Mouse (Mus musculus) erythroblast, adult 5-6 weeks (primary cell): Measurements from ENCODE around the gene Krt19. TPM values are rescaled to one million over a fixed set of nuclear protein-coding genes. Genes with fewer than 3 reads are reported as not detected.

Experiments used
- ATAC-seq: replicated peaks from 2 replicates; pipeline ENCODE4 v1.8.0; 2016; ENCODE audit warnings: moderate number of reproducible peaks, mild to moderate bottlenecking, moderate TSS enrichment, inconsistent platforms; ENCODE audit not compliant: poor library complexity, low FRiP score, severe bottlenecking
- total RNA-seq, 2 experiments: library from RNA; stranded (forward) in 1 of 2; stranded (reverse) in 1 of 2; fragments of 150-400 nt in 1 of 2; fragments of 200-764, 138-1000 nt in 1 of 2; gene quantifications; 2 replicates each; pipeline versions ENCODE4 v1.2.3 to v1.2.4; 2015 to 2017; ENCODE audit warnings: low replicate concordance in 2 of 2

Gene Krt19
- total RNA-seq, 2 experiments from 2014 or later: not detected

DNA sequence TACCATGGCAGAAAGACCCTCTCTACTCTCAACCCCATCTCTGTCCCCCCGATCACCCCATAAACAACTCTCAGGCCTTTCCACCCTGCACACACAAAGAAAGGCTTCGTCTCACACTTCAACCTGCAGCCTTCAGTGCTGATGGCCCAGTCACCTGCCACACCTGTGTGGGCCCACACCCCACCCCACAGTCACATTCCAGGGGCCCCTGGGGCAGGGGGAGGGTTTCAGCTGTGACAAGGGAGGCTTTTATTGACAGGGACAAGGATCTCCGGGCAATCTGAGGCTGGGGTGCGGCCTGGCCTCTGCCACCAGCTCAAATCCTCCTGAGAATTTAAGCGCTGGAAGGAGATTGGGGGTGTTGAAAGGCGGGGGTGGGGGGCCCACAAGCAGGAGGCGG lies 9.7 kb downstream of the Krt19 start:
- ATAC-seq: no peak

DNA sequence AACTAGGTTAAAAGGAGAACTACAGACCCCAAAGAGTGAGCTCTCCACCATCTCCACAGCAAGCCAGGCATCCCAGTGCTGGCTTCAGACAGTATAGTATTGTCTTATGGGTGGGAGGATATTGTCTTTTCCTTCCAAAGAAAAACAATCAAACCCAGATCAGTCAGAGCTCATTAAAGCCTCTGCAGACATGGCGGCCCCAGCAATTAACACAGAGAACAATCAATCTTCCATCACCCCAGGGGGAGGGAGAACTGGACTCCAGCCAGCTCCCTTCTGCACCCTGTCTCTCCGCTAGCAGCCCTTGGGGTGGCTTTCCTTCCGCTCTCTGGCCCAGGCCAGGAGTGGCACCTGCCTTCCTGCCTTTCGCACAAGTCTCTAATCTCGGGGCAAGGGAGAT lies 10.8 kb downstream of the Krt19 start:
- ATAC-seq: no peak

GRCm38 (mm10) chr11:100136559-100136958 lies 11.9 kb downstream of the Krt19 start:
- ATAC-seq: no peak

- no peak for ATAC-seq
Measured at GRCm38 (mm10) chr11:100135731-100136130, 12.7 kb downstream of the Krt19 start, which contains the start of gene Krt15. Gene Krt15 (minus strand): TSS chr11:100135928.

- ATAC-seq: no peak
Measured at GRCm38 (mm10) chr11:100124901-100125300, 23.6 kb downstream of the Krt19 start.

DNA sequence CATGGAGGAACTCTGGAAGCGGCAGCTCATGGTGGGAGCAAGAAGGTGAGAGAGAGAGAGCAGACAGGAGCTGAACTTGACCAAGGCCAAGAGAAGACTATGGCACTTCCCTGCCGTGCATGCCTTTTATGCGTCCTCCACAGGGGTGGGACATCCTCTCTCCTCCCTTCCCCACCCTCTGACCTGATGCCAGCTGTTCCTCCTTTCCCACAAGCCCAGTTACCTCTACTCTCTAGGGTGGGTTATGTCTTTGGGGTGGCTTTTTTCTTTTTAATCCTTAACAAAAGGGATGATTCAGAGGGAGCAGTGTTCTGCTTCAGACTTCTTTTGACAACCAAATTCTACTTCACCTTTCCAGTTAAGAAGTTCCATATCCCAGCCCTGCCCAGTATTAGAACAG lies 27.0 kb downstream of the Krt19 start, which contains the start of gene Krt13:
Krt13 (minus strand) TSS at position 101 of the 400 bp plus-strand sequence.
- no peak for ATAC-seq

DNA sequence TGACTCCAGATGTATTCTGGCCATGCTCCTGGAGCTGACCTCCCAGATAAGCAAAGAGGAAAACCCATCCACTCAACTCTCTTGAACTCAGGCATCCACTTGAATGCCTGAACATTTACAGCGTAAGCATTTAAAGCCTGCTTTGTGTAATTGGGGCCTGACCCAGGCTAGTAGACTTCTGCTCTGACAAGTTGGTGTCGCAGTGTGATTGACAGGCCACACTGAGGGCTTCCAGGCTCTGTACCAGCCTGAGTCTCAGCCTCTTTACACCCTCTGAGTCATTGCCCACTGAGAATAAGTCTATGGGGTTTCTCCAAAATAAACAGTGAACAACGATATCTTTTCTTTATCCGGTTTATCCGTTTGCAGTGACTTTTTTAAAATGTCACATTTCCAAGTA lies 28.1 kb downstream of the Krt19 start:
- ATAC-seq: no peak

- ATAC-seq: no peak
Measured at GRCm38 (mm10) chr11:100113742-100114029, 34.8 kb downstream of the Krt19 start.

- no peak for ATAC-seq
Measured at GRCm38 (mm10) chr11:100112935-100113741, 35.3 kb downstream of the Krt19 start.

DNA sequence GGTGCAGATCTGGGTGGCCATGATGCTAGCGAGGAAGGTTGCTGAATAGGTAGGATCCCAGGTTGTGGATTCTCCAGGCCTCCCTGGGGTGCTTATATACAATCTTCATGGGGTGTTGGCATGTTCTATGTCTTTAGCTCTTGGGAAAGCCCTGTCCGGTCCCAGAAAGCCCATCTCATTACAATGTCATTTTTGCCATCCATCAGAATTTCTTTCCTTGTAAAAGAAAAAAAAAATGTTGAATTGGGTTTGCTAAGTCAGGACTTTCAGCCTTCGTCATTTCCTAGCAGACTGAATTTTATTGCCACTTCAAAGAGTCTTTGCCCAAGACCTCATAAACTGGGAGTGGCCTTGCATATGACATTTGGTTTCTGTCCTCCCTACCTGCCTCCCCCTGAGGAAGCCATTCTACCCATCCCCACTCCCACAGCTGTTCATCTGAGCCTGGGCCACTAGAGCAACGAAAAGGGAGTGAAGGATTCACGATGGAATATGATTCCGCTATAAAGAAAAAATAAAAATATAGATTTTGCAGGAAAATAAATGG lies 42.8 kb downstream of the Krt19 start, which contains the start of gene Krt36:
Krt36 (minus strand) TSS at position 51 of the 547 bp plus-strand sequence.
- ATAC-seq: no peak

GRCm38 (mm10) chr11:100102693-100103429 lies 45.6 kb downstream of the Krt19 start:
- ATAC-seq: no peak

GRCm38 (mm10) chr11:100100391-100100790 lies 48.1 kb downstream of the Krt19 start:
- ATAC-seq: no peak

DNA sequence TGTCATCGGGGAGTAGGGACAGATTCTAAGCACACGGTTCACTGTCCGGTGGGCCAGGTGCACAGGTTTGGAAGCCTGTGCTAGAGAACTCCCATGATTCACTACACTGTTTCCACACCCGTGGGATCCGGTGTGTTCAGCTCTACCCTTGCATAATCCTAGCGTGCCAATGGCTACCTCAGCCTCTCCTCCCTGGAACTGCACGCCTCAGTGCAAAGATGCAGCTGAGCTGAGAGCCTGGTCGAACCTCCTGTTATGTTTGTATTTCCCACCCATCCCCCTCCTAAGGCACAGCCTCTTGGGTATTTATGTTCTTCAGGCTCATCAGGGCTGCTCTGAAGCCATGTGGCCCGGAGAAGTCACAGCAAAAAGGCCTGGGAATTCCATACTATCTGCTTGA lies 50.6 kb downstream of the Krt19 start:
- no peak for ATAC-seq

- ATAC-seq: no peak
Measured at GRCm38 (mm10) chr11:100096141-100096540, 52.3 kb downstream of the Krt19 start, which contains the start of gene Krt35. Gene Krt35 (minus strand): TSS chr11:100096241.

Other genes with a start within 250 kb of the Krt19 start
- gene Krtap31-1, start 240.7 kb downstream of the Krt19 start, total RNA-seq (2015; ENCODE audit: low replicate concordance): not detected in 2 replicates
- not detected in 2 replicates for gene Krtap31-1, start 240.7 kb downstream of the Krt19 start, total RNA-seq (2017; ENCODE audit: low replicate concordance)
- not detected in 2 replicates for gene Gm11565, start 233.9 kb downstream of the Krt19 start, total RNA-seq (2015; ENCODE audit: low replicate concordance)
- gene Gm11565, start 233.9 kb downstream of the Krt19 start, total RNA-seq (2017; ENCODE audit: low replicate concordance): not detected in 2 replicates
- not detected in 2 replicates for gene Krtap31-2, start 212.4 kb downstream of the Krt19 start, total RNA-seq (2015; ENCODE audit: low replicate concordance)
- not detected in 2 replicates for gene Krtap31-2, start 212.4 kb downstream of the Krt19 start, total RNA-seq (2017; ENCODE audit: low replicate concordance)
- gene Krtap9-5, start 200.2 kb downstream of the Krt19 start, total RNA-seq (2015; ENCODE audit: low replicate concordance): not detected in 2 replicates
- gene Krtap9-5, start 200.2 kb downstream of the Krt19 start, total RNA-seq (2017; ENCODE audit: low replicate concordance): not detected in 2 replicates
- not detected in 2 replicates for gene Krtap29-1, start 169.6 kb downstream of the Krt19 start, total RNA-seq (2015; ENCODE audit: low replicate concordance)
- gene Krtap29-1, start 169.6 kb downstream of the Krt19 start, total RNA-seq (2017; ENCODE audit: low replicate concordance): not detected in 2 replicates
- not detected in 2 replicates for gene Krtap16-1, start 162.1 kb downstream of the Krt19 start, total RNA-seq (2015; ENCODE audit: low replicate concordance)
- gene Krtap16-1, start 162.1 kb downstream of the Krt19 start, total RNA-seq (2017; ENCODE audit: low replicate concordance): not detected in 2 replicates
- gene Krtap17-1, start 154.7 kb downstream of the Krt19 start, total RNA-seq (2015; ENCODE audit: low replicate concordance): not detected in 2 replicates
- gene Krtap17-1, start 154.7 kb downstream of the Krt19 start, total RNA-seq (2017; ENCODE audit: low replicate concordance): not detected in 2 replicates
- not detected in 2 replicates for gene Krt33a, start 132.5 kb downstream of the Krt19 start, total RNA-seq (2015; ENCODE audit: low replicate concordance)
- gene Krt33a, start 132.5 kb downstream of the Krt19 start, total RNA-seq (2017; ENCODE audit: low replicate concordance): not detected in 2 replicates
- gene Krt33b, start 118.8 kb downstream of the Krt19 start, total RNA-seq (2015; ENCODE audit: low replicate concordance): not detected in 2 replicates
- gene Krt33b, start 118.8 kb downstream of the Krt19 start, total RNA-seq (2017; ENCODE audit: low replicate concordance): not detected in 2 replicates
- not detected in 2 replicates for gene Krt34, start 107.1 kb downstream of the Krt19 start, total RNA-seq (2015; ENCODE audit: low replicate concordance)
- not detected in 2 replicates for gene Krt34, start 107.1 kb downstream of the Krt19 start, total RNA-seq (2017; ENCODE audit: low replicate concordance)
- not detected in 2 replicates for gene Krt31, start 98.1 kb downstream of the Krt19 start, total RNA-seq (2015; ENCODE audit: low replicate concordance)
- not detected in 2 replicates for gene Krt31, start 98.1 kb downstream of the Krt19 start, total RNA-seq (2017; ENCODE audit: low replicate concordance)
- gene Krt32, start 60.4 kb downstream of the Krt19 start, total RNA-seq (2015; ENCODE audit: low replicate concordance): not detected in 2 replicates
- not detected in 2 replicates for gene Krt32, start 60.4 kb downstream of the Krt19 start, total RNA-seq (2017; ENCODE audit: low replicate concordance)
- gene Krt35, start 52.4 kb downstream of the Krt19 start, total RNA-seq (2015; ENCODE audit: low replicate concordance): not detected in 2 replicates
- gene Krt35, start 52.4 kb downstream of the Krt19 start, total RNA-seq (2017; ENCODE audit: low replicate concordance): not detected in 2 replicates
- not detected in 2 replicates for gene Krt36, start 43.0 kb downstream of the Krt19 start, total RNA-seq (2015; ENCODE audit: low replicate concordance)
- not detected in 2 replicates for gene Krt36, start 43.0 kb downstream of the Krt19 start, total RNA-seq (2017; ENCODE audit: low replicate concordance)
- not detected in 2 replicates for gene Krt13, start 27.1 kb downstream of the Krt19 start, total RNA-seq (2015; ENCODE audit: low replicate concordance)
- not detected in 2 replicates for gene Krt13, start 27.1 kb downstream of the Krt19 start, total RNA-seq (2017; ENCODE audit: low replicate concordance)
- not detected in 2 replicates for gene Krt15, start 12.7 kb downstream of the Krt19 start, total RNA-seq (2015; ENCODE audit: low replicate concordance)
- not detected in 2 replicates for gene Krt15, start 12.7 kb downstream of the Krt19 start, total RNA-seq (2017; ENCODE audit: low replicate concordance)
- gene Krt9, start 44.6 kb upstream of the Krt19 start, total RNA-seq (2015; ENCODE audit: low replicate concordance): not detected in 2 replicates
- gene Krt9, start 44.6 kb upstream of the Krt19 start, total RNA-seq (2017; ENCODE audit: low replicate concordance): 0.28 TPM in 1 of 2 replicates, not detected in the other
- gene Krt14, start 58.9 kb upstream of the Krt19 start, total RNA-seq (2015; ENCODE audit: low replicate concordance): not detected in 2 replicates
- not detected in 2 replicates for gene Krt14, start 58.9 kb upstream of the Krt19 start, total RNA-seq (2017; ENCODE audit: low replicate concordance)
- gene Krt16, start 100.2 kb upstream of the Krt19 start, total RNA-seq (2015; ENCODE audit: low replicate concordance): not detected in 2 replicates
- gene Krt16, start 100.2 kb upstream of the Krt19 start, total RNA-seq (2017; ENCODE audit: low replicate concordance): not detected in 2 replicates
- gene Krt17, start 112.4 kb upstream of the Krt19 start, total RNA-seq (2015; ENCODE audit: low replicate concordance): not detected in 2 replicates
- gene Krt17, start 112.4 kb upstream of the Krt19 start, total RNA-seq (2017; ENCODE audit: low replicate concordance): not detected in 2 replicates
- gene Krt42, start 121.2 kb upstream of the Krt19 start, total RNA-seq (2015; ENCODE audit: low replicate concordance): not detected in 2 replicates
- gene Krt42, start 121.2 kb upstream of the Krt19 start, total RNA-seq (2017; ENCODE audit: low replicate concordance): not detected in 2 replicates
- gene Eif1, start 171.2 kb upstream of the Krt19 start, total RNA-seq (2015; ENCODE audit: low replicate concordance): 580 and 688 TPM in 2 replicates
- gene Eif1, start 171.2 kb upstream of the Krt19 start, total RNA-seq (2017; ENCODE audit: low replicate concordance): 168 and 350 TPM in 2 replicates
- not detected in 2 replicates for gene Gast, start 185.7 kb upstream of the Krt19 start, total RNA-seq (2015; ENCODE audit: low replicate concordance)
- not detected in 2 replicates for gene Gast, start 185.7 kb upstream of the Krt19 start, total RNA-seq (2017; ENCODE audit: low replicate concordance)
- not detected in 2 replicates for gene Hap1, start 207.5 kb upstream of the Krt19 start, total RNA-seq (2015; ENCODE audit: low replicate concordance)
- not detected in 2 replicates for gene Hap1, start 207.5 kb upstream of the Krt19 start, total RNA-seq (2017; ENCODE audit: low replicate concordance)
- gene Jup, start 249.1 kb upstream of the Krt19 start, total RNA-seq (2015; ENCODE audit: low replicate concordance): 1.5 and 2.3 TPM in 2 replicates
- 0.28 and 1.8 TPM in 2 replicates for gene Jup, start 249.1 kb upstream of the Krt19 start, total RNA-seq (2017; ENCODE audit: low replicate concordance)